Mouse (Mus musculus) small intestine, adult 2 months (tissue): Measurements from ENCODE around the gene Adamts4.

Source experiments
- CTCF ChIP-seq: fragments of 200-500 bp; IDR thresholded peaks from 2 replicates; pipeline ENCODE4 v1.5.1; 2012; ENCODE audit warnings: low read depth, mild to moderate bottlenecking, control low read depth, inconsistent platforms, low read length, moderate library complexity, mixed read lengths; ENCODE audit not compliant: insufficient replicate concordance, insufficient read length; ENCODE audit errors: extremely low read depth
- POLR2A ChIP-seq: fragments of 200-500 bp; IDR thresholded peaks from 2 replicates; pipeline ENCODE4 v1.6.1; 2012; ENCODE audit warnings: low read depth, mild to moderate bottlenecking, control low read depth, inconsistent platforms, low read length, moderate library complexity

DNA sequence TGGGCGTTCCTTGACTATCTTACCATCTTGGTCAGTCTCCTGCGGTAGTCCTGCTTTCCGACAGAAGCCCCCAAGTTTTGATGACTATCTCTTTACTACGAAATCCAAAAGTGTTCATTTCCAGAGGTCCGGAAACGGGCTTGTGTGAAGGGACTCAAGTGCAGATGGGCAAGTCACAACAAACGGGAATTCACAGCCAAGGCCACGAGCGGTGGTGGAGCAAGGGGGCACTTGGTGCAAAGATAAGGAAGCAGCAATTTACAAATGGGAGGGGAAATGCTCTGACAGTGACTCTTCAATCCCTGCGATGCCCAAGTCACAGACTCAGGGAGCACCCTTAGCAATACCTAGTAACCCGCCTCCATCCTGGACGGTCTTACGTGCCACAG lies 2.8 kb upstream of the Adamts4 start:
- TF ChIP-seq CTCF (no peak), POLR2A (no peak)
